Mouse (Mus musculus) intestine, embryonic 15.5 days (tissue): ENCODE measurements around the gene Nr1i3. TPM values are rescaled to one million over a fixed set of nuclear protein-coding genes. Genes with fewer than 3 reads are reported as not detected.
A peak's percentile ranks its signal among the peaks of the same experiment; 100 is the strongest.

Experiments used
- ATAC-seq: fragments of 200-750 bp; cut with Nextera tagmentation; 2 replicates; pipeline ENCODE4 v1.8.0; 2017; ENCODE audit warnings: moderate TSS enrichment, moderate library complexity
- H3K27ac ChIP-seq: fragments of 300-500 bp; sonication (generic); 2 replicates; pipeline ENCODE4 v1.5.1; 2015; ENCODE audit warnings: mild to moderate bottlenecking, inconsistent platforms
- H3K27me3 ChIP-seq: fragments of 300-500 bp; sonication (generic); replicated peaks from 2 replicates; pipeline ENCODE4 v1.6.1; 2015; ENCODE audit warnings: inconsistent platforms
- H3K36me3 ChIP-seq: fragments of 300-500 bp; sonication (generic); 2 replicates; pipeline ENCODE4 v1.6.1; 2015; ENCODE audit warnings: inconsistent platforms
- H3K4me1 ChIP-seq: fragments of 300-500 bp; sonication (generic); replicated peaks from 2 replicates; pipeline ENCODE4 v1.6.1; 2015; ENCODE audit warnings: inconsistent platforms
- H3K4me2 ChIP-seq: fragments of 300-500 bp; sonication (generic); replicated peaks from 2 replicates; pipeline ENCODE4 v1.6.1; 2015; ENCODE audit warnings: mild to moderate bottlenecking, inconsistent platforms
- H3K4me3 ChIP-seq: fragments of 300-500 bp; sonication (generic); replicated peaks from 2 replicates; pipeline ENCODE4 v1.5.1; 2015; ENCODE audit warnings: inconsistent platforms
- H3K9ac ChIP-seq: fragments of 300-500 bp; sonication (generic); 2 replicates; pipeline ENCODE4 v1.6.1; 2015; ENCODE audit warnings: inconsistent platforms
- H3K9me3 ChIP-seq: fragments of 300-500 bp; sonication (generic); 2 replicates; pipeline ENCODE4 v1.6.1; 2016; ENCODE audit warnings: inconsistent platforms
- WGBS: fragments of 180-500 bp; shearing (Covaris S2); methylation state at CpG from one replicate; pipeline ENCODE4 v1.1.7; 2015; 5-methylcytosine and 5-hydroxymethylcytosine counted together
- polyA plus RNA-seq: library from polyadenylated mRNA; unstranded; fragments of >200 nt; fragmentation: Nextera tagmentation; extraction: Ambion mirVana; gene quantifications from 2 replicates; pipeline ENCODE4 v1.2.1, GENCODE M21; 2015

Gene Nr1i3
- polyA plus RNA-seq, 1 experiment from 2014 or later, result 9.2 TPM

DNA sequence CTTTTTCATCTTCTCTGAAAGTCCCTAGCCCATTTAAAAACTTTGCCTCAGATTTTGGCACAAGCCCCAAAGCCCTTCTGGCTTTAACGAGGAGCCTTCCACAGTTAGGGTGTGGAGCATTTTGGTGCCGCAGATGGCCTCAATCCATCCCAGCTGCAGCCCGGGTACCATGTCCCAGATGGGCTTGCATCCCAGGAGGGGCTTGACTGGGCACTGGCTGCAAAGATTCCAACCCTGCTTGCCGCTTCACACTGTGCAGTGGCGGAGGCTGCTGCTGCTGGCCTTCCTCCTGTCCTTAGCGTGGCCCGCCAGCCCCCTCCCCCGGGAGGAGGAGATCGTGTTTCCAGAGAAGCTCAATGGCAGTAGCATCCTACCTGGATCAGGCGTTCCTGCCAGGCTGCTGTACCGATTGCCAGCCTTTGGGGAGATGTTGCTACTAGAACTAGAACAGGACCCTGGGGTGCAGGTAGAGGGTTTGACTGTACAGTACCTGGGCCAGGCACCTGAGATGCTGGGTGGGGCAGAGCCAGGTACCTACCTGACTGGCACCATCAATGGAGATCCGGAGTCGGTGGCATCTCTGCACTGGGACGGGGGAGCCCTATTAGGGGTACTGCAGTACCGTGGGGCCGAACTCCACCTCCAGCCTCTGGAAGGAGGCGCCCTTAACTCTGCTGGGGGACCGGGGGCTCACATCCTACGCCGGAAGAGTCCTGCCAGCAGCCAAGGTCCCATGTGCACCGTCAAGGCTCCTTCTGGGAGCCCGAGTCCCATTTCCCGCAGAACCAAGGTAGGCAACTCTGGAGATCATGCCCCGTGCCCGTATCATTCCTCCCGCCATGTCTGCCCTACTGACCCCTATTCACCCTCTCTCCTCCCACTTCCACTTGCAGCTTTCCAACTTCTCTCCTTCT lies 37.2 kb downstream of the Nr1i3 start, which contains the start of gene Ndufs2:
TSS of gene Ndufs2 (minus strand) at position 709 of the 914 bp plus-strand sequence.
- ATAC-seq, result no peak
- H3K27ac ChIP-seq, result peak within 1 kb of the TSS; percentile 83
- peak within 1 kb of the TSS; percentile 64 for H3K4me2 ChIP-seq
- H3K9ac ChIP-seq, result peak within 1 kb of the TSS; percentile 39
- H3K4me3 ChIP-seq, result peak within 1 kb of the TSS; percentile 35
- no peaks in the 10 kb centered on the region for H3K9me3 ChIP-seq
- H3K36me3 ChIP-seq, result 0 out of 2 replicates have a peak, but pooled peaks cover 3% of the 10 kb centered on the region
- 0 out of 2 replicates have a peak, but pooled peaks cover 4% of the 10 kb centered on the region for H3K27me3 ChIP-seq
- WGBS, result 32% methylated on average over 26 of the region's 26 CpGs
- peaks cover 46% of the 10 kb centered on the region for H3K4me1 ChIP-seq

DNA sequence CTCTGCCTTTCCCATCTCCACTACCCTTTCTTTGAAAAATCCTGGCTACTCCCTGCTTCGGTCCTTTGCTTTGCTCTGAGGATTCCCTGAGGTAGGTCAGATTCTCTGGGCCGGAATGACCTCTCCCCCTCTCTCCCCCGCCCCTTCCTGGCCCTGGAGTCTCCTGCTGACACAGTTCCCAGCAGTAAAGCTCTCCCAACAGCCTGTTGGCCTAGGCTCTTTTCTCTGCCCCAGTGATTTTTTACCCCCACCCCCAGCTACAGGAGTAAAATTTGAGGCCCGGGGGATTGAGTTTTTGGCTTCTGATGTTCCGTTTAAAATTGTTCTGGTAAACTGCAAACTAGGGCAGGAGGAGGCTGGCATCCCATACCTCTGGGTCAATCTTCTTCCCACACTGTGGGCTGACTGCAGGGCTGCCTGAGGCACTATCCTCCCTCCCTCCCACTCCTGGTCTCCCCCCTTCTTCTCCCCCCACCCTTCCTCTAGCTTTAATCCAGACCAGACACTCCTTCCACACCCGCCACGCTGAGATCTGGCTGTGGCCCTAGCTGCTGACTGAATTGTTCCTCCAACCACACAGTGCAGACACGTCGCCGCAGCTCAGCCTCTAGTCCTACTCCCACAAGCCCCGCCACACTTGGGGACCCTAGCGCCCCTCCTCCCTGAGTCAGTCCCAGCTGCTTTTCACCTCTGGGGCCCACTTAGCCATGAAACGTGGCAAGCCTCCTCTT lies 38.0 kb downstream of the Nr1i3 start:
- Histone ChIP-seq H3K27ac (peak overlapping the region; percentile 83), H3K4me3 (peak overlapping the region; percentile 35), H3K4me1 (peaks cover 41% of the 10 kb centered on the region), H3K27me3 (0 out of 2 replicates have a peak, but pooled peaks cover 4% of the 10 kb centered on the region), H3K9me3 (no peaks in the 10 kb centered on the region), H3K36me3 (0 out of 2 replicates have a peak, but pooled peaks cover 3% of the 10 kb centered on the region), H3K9ac (peak overlapping the region; percentile 39), H3K4me2 (peak overlapping the region; percentile 64)
- 16% methylated on average over 13 of the region's 13 CpGs for WGBS
- ATAC-seq, result peak; percentile 11; the same call in 1 of the 2 replicates

DNA sequence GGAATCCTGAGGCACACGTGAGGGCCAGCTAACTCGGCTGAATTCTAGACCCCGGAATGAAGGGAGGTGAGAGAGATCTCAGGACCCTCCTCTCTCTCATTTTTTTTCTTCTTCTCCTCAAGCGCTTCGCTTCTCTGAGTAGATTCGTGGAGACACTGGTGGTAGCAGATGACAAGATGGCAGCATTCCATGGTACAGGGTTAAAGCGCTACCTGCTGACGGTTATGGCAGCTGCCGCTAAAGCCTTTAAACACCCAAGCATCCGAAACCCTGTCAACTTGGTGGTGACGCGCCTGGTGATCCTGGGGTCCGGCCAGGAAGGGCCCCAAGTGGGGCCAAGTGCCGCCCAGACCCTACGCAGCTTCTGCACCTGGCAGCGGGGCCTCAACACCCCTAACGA lies 38.6 kb downstream of the Nr1i3 start:
- no peak for ATAC-seq
- H3K4me2 ChIP-seq, result peak overlapping the region; percentile 64
- H3K27me3 ChIP-seq, result 0 out of 2 replicates have a peak, but pooled peaks cover 4% of the 10 kb centered on the region
- 0 out of 2 replicates have a peak, but pooled peaks cover 3% of the 10 kb centered on the region for H3K36me3 ChIP-seq
- no peaks in the 10 kb centered on the region for H3K9me3 ChIP-seq
- peak overlapping the region; percentile 83 for H3K27ac ChIP-seq
- H3K4me3 ChIP-seq, result peak overlapping the region; percentile 35; the same call in 1 of the 2 replicates
- peak overlapping the region; percentile 39 for H3K9ac ChIP-seq
- H3K4me1 ChIP-seq, result peaks cover 40% of the 10 kb centered on the region
- WGBS, result 58% methylated on average over 17 of the region's 17 CpGs

DNA sequence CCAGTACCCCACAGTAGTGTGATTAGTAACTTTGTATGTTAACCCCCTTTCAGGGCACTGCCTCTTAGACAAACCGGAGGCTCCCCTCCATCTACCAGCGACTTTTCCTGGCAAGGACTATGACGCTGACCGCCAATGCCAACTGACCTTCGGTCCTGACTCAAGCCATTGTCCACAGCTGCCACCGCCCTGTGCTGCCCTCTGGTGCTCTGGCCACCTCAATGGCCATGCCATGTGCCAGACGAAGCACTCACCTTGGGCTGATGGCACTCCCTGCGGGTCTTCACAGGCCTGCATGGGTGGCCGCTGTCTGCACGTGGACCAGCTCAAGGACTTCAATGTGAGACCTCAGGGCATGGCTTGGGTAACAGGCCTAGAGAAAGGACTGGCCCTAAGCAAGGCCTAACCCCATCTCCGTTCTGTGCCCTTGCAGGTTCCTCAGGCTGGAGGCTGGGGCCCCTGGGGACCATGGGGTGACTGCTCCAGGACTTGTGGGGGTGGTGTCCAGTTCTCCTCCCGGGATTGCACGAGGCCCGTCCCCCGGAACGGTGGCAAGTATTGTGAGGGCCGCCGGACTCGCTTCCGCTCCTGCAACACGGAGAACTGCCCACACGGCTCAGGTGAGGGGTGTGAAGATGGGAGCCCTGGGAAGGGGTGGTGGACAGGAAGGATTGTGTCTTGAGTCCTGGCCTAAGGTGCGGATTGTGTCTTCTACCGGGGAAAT lies 42.5 kb downstream of the Nr1i3 start:
- ATAC-seq, result no peak
- 89% methylated on average over 24 of the region's 24 CpGs for WGBS
- Histone ChIP-seq H3K9ac (no peak overlapping the region), H3K27ac (no peak overlapping the region), H3K36me3 (peaks cover 8% of the 10 kb centered on the region; the same call in 1 of the 2 replicates), H3K27me3 (no peaks in the 10 kb centered on the region), H3K4me2 (no peak overlapping the region), H3K9me3 (no peaks in the 10 kb centered on the region), H3K4me1 (peaks cover 15% of the 10 kb centered on the region), H3K4me3 (no peak overlapping the region)

DNA sequence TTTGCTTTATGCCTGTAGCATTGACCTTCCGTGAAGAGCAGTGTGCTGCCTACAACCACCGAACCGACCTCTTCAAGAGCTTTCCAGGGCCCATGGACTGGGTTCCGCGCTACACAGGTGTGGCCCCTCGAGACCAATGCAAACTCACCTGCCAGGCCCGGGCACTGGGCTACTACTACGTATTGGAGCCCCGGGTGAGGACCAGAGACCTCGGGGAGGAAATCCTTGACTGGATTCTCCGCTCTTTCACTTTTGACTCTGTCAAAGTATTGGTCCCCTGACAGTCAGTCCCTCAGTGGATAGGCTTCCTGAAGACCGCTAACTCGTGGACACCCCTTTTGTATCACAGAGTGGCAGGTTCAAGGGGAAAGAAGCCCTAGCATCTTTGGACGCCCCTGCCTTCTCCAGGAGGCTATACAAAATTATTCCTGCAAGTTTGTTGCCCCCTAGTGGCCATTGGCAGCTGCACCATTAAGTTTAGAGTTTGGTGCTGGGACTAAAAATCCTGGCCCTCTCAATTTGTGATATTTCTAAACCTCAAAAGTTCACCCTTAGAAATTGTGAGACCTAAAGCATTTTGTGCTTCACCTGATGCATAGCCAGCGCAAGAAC lies 43.3 kb downstream of the Nr1i3 start:
- peak; percentile 24; the same call in 1 of the 2 replicates for ATAC-seq
- Histone ChIP-seq H3K9ac (no peak overlapping the region), H3K9me3 (no peaks in the 10 kb centered on the region), H3K4me2 (no peak overlapping the region), H3K27ac (no peak overlapping the region), H3K4me3 (no peak overlapping the region), H3K4me1 (0 out of 2 replicates have a peak, but pooled peaks cover 8% of the 10 kb centered on the region), H3K27me3 (no peaks in the 10 kb centered on the region), H3K36me3 (peaks cover 8% of the 10 kb centered on the region; the same call in 1 of the 2 replicates)
- WGBS, result 61% methylated on average over 15 of the region's 15 CpGs

DNA sequence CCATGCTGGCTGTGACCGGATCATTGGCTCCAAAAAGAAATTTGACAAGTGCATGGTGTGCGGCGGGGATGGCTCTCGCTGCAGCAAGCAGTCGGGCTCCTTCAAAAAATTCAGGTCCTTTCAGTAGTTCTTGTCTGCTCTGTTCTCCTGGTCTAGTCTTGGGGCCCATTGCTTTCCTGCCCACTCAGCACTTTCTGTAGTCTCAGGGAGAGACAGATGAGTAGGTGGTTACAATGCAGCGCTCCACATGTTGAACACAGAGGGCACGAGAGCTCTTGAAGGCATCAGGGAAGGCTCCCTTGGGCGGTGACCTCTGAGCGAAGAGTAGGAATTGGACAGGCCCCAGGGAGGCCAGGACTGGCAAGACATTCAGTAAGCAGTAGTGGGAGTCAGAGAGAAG lies 44.0 kb downstream of the Nr1i3 start:
- Histone ChIP-seq H3K9ac (no peak overlapping the region), H3K27me3 (no peaks in the 10 kb centered on the region), H3K4me2 (no peak overlapping the region), H3K4me3 (no peak overlapping the region), H3K36me3 (peaks cover 8% of the 10 kb centered on the region; the same call in 1 of the 2 replicates), H3K27ac (no peak overlapping the region), H3K9me3 (no peaks in the 10 kb centered on the region), H3K4me1 (peaks cover 9% of the 10 kb centered on the region)
- ATAC-seq, result no peak
- 87% methylated on average over 9 of the region's 9 CpGs for WGBS

DNA sequence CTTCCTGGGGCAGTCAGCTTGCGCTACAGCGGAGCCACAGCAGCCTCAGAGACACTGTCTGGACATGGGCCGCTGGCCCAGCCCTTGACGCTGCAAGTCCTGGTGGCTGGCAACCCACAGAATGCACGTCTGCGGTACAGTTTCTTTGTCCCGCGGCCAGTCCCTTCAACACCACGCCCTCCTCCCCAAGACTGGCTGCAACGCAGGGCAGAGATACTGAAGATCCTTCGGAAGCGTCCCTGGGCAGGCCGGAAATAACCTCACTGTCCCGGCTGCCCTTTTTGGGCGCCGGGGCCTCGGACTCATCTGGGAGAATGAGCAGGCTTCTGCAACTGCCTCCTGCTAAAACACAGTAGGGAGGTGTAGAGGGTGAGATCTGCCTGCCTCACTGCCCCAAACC lies 45.2 kb downstream of the Nr1i3 start:
- no peaks in the 10 kb centered on the region for H3K9me3 ChIP-seq
- peaks cover 5% of the 10 kb centered on the region; the same call in 1 of the 2 replicates for H3K36me3 ChIP-seq
- no peak overlapping the region for H3K4me2 ChIP-seq
- no peak for ATAC-seq
- no peak overlapping the region for H3K4me3 ChIP-seq
- WGBS, result 79% methylated on average over 17 of the region's 17 CpGs
- peaks cover 11% of the 10 kb centered on the region for H3K4me1 ChIP-seq
- no peaks in the 10 kb centered on the region for H3K27me3 ChIP-seq
- H3K27ac ChIP-seq, result no peak overlapping the region
- H3K9ac ChIP-seq, result no peak overlapping the region

DNA sequence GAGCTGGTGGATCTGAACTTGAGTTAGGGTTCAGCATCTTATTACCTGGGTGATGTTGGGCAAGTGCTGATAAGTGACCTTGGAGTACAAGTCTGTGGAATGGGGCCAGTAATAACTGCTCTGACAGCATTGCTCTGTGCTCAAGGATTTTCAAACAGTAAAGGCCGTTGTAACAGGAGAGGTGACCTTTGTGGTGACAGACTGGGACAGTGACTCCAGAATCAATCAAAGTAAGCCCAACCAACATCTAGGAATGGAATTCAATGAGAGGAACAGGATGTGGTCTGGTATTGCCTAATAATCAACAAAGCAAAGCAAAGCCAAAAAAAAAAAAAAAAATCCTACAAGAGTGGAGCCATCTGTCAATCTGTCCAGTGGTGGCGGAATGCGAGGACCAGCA lies 46.5 kb downstream of the Nr1i3 start:
- Histone ChIP-seq H3K4me2 (no peak overlapping the region), H3K9me3 (no peaks in the 10 kb centered on the region), H3K4me1 (peaks cover 11% of the 10 kb centered on the region), H3K27me3 (no peaks in the 10 kb centered on the region), H3K27ac (no peak overlapping the region), H3K4me3 (no peak overlapping the region), H3K36me3 (peaks cover 5% of the 10 kb centered on the region; the same call in 1 of the 2 replicates), H3K9ac (no peak overlapping the region)
- 57% methylated on average over 3 of the region's 3 CpGs for WGBS
- no peak for ATAC-seq

DNA sequence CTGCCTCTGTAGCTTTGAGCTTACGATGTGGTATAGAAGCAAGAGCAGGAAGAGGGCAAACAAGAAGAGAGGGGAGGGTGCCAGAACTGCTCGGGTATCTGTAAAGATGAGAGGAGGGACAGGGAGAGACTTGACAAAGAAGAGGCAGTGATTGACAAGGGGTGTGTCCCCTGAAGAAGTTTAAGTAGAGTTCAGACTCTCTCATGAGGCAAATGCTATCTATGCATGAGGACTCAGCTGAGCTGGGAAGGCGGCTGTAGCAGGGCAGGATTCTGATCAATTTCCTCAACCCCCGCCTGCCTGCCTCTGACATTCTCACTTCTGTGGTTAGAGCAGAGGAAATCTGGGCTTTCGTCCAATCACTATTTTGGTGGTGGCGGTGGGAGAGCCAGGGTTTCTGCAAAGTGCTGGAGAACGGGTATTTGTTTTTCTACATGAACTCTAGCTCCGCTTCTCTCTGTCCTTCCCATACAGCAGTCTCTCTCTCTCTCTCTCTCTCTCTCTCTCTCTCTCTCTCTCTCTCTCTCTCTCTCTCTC lies 48.9 kb downstream of the Nr1i3 start:
- peak overlapping the region; percentile 88 for H3K27ac ChIP-seq
- peak overlapping the region; percentile 20; the same call in 1 of the 2 replicates for H3K9ac ChIP-seq
- 8% methylated on average over 8 of the region's 8 CpGs for WGBS
- H3K9me3 ChIP-seq, result no peaks in the 10 kb centered on the region
- H3K4me1 ChIP-seq, result peaks cover 11% of the 10 kb centered on the region
- peak overlapping the region; percentile 54 for H3K4me2 ChIP-seq
- H3K36me3 ChIP-seq, result peaks cover 5% of the 10 kb centered on the region; the same call in 1 of the 2 replicates
- H3K4me3 ChIP-seq, result peak overlapping the region; percentile 6
- no peaks in the 10 kb centered on the region for H3K27me3 ChIP-seq
- ATAC-seq, result peak; percentile 71

DNA sequence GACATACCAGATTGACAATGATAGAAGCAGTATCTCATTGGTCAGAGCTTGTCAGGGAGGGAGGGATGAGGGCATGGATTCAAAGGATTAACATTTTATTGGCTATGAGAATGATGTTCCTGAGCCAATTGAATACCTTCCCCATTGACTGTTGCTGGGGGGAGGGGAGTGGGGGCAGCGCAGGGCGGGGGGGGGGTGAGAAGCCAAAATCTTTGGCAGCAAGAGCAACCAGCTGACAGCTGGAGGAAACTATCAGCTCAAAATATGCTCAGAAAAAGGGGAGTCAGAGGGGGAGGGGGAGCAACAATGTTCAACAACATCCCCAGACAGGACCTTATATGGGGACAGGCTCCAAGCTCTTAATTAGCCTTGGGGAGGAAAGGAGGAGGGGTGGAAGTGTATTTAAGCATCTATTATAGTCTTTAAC lies 49.4 kb downstream of the Nr1i3 start:
- no peak overlapping the region for H3K4me3 ChIP-seq
- peak; percentile 88 for ATAC-seq
- H3K9me3 ChIP-seq, result no peaks in the 10 kb centered on the region
- H3K36me3 ChIP-seq, result peaks cover 5% of the 10 kb centered on the region; the same call in 1 of the 2 replicates
- H3K4me1 ChIP-seq, result peaks cover 11% of the 10 kb centered on the region
- H3K9ac ChIP-seq, result no peak overlapping the region
- peak overlapping the region; percentile 54 for H3K4me2 ChIP-seq
- H3K27ac ChIP-seq, result peak overlapping the region; percentile 88
- 7% methylated on average over 2 of the region's 2 CpGs for WGBS
- no peaks in the 10 kb centered on the region for H3K27me3 ChIP-seq
